Mouse (Mus musculus): ENCODE measurements at regions not wholly inside any gene's neighbourhood (a gene's known extent, or its start where the extent isn't known, plus 50 kb on each side); places are given as distances from the start of the nearest gene placed in this dataset.

GRCm38 (mm10) chr11:24396911-24397310 is 319.1 kb downstream of the Bcl11a start:
- WGBS, result 97% methylated on average over 5 of the region's 5 CpGs
- H3K4me3 ChIP-seq (replicated peaks; ENCODE audit: low read depth, low read length), result no peak overlapping the region
- H3K9ac ChIP-seq (replicated peaks; ENCODE audit: low read length), result no peak overlapping the region
- no peak for DNase-seq
- ATAC-seq (ENCODE audit: low FRiP score, low TSS enrichment), result no peak
- H3K36me3 ChIP-seq (ENCODE audit: control insufficient read depth, insufficient read depth, low read length), result no peaks in the 10 kb centered on the region
- H3K4me2 ChIP-seq (ENCODE audit: low read length), result no peak overlapping the region
- H3K9me3 ChIP-seq (ENCODE audit: control insufficient read depth, low read length), result no peaks in the 10 kb centered on the region
- H3K4me1 ChIP-seq (ENCODE audit: control insufficient read depth, insufficient read depth, low read length), result no peaks in the 10 kb centered on the region
- H3K27ac ChIP-seq (replicated peaks; ENCODE audit: low read depth, low read length), result no peak overlapping the region
- no peaks in the 10 kb centered on the region for H3K27me3 ChIP-seq (ENCODE audit: control insufficient read depth, insufficient read depth, low read length)

DNA sequence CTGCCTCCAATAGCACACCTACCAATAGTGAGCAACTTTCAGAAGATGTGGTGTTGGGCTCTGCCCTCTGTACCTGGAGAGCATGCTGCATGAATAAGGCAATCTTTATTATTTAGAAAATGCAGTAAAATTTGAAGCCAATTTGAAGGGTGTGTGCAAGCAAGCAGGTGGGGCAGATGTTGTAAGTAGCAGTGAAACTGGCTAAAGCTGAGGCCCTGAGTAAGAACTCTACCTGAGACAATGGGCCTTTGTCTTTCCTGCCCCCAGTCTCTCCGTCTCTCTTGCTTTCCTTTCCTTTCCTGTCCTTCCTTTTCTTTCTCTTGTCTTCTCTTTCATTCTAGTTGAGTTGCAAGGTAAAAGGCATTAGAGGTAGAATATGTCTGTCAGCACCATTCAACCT is 319.9 kb downstream of the Bcl11a start:
- Histone ChIP-seq H3K9me3 (ENCODE audit: control insufficient read depth, low read length) (no peaks in the 10 kb centered on the region), H3K36me3 (ENCODE audit: control insufficient read depth, insufficient read depth, low read length) (no peaks in the 10 kb centered on the region), H3K27me3 (ENCODE audit: control insufficient read depth, insufficient read depth, low read length) (no peaks in the 10 kb centered on the region), H3K4me2 (ENCODE audit: low read length) (no peak overlapping the region), H3K4me1 (ENCODE audit: control insufficient read depth, insufficient read depth, low read length) (no peaks in the 10 kb centered on the region), H3K9ac (replicated peaks; ENCODE audit: low read length) (no peak overlapping the region), H3K4me3 (replicated peaks; ENCODE audit: low read depth, low read length) (no peak overlapping the region), H3K27ac (replicated peaks; ENCODE audit: low read depth, low read length) (no peak overlapping the region)
- no peak for ATAC-seq (ENCODE audit: low FRiP score, low TSS enrichment)
- DNase-seq, result no peak
- WGBS, result 52% methylated on average over 1 of the region's 1 CpGs

DNA sequence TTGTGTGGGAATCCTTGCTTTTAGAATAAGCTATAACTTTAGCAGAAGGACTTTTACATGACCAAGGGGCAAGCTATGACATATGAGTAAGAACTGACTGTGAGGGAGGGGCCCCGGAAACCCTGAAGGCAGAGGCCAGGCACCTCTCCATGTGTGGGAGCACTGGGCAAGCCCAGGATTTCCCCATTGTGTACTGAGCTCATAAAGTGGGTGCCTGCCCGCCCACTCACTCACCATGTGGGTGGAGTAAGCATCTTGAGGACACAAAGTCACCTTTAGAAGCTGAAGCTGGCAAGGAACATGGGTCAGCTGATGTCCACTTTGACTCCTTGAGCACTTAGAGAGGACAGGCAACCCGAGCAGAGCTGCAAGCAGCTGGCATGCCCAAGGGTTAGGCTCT is 323.3 kb downstream of the Bcl11a start:
- no peak for DNase-seq
- no peaks in the 10 kb centered on the region for H3K27me3 ChIP-seq (ENCODE audit: control insufficient read depth, insufficient read depth, low read length)
- H3K9ac ChIP-seq (replicated peaks; ENCODE audit: low read length), result no peak overlapping the region
- 79% methylated on average over 3 of the region's 3 CpGs for WGBS
- no peaks in the 10 kb centered on the region for H3K36me3 ChIP-seq (ENCODE audit: control insufficient read depth, insufficient read depth, low read length)
- no peaks in the 10 kb centered on the region for H3K9me3 ChIP-seq (ENCODE audit: control insufficient read depth, low read length)
- no peak overlapping the region for H3K4me2 ChIP-seq (ENCODE audit: low read length)
- H3K4me3 ChIP-seq (replicated peaks; ENCODE audit: low read depth, low read length), result no peak overlapping the region
- H3K4me1 ChIP-seq (ENCODE audit: control insufficient read depth, insufficient read depth, low read length), result no peaks in the 10 kb centered on the region
- no peak for ATAC-seq (ENCODE audit: low FRiP score, low TSS enrichment)
- no peak overlapping the region for H3K27ac ChIP-seq (replicated peaks; ENCODE audit: low read depth, low read length)

GRCm38 (mm10) chr11:24402127-24402526 is 324.3 kb downstream of the Bcl11a start:
- DNase-seq (no peak), ATAC-seq (ENCODE audit: low FRiP score, low TSS enrichment) (no peak)
- H3K4me1 ChIP-seq (ENCODE audit: control insufficient read depth, insufficient read depth, low read length), result no peaks in the 10 kb centered on the region
- H3K4me3 ChIP-seq (replicated peaks; ENCODE audit: low read depth, low read length), result no peak overlapping the region
- H3K9ac ChIP-seq (replicated peaks; ENCODE audit: low read length), result no peak overlapping the region
- no peak overlapping the region for H3K4me2 ChIP-seq (ENCODE audit: low read length)
- H3K27ac ChIP-seq (replicated peaks; ENCODE audit: low read depth, low read length), result no peak overlapping the region
- WGBS, result 74% methylated on average over 3 of the region's 3 CpGs
- H3K36me3 ChIP-seq (ENCODE audit: control insufficient read depth, insufficient read depth, low read length), result no peaks in the 10 kb centered on the region
- no peaks in the 10 kb centered on the region for H3K9me3 ChIP-seq (ENCODE audit: control insufficient read depth, low read length)
- no peaks in the 10 kb centered on the region for H3K27me3 ChIP-seq (ENCODE audit: control insufficient read depth, insufficient read depth, low read length)

DNA sequence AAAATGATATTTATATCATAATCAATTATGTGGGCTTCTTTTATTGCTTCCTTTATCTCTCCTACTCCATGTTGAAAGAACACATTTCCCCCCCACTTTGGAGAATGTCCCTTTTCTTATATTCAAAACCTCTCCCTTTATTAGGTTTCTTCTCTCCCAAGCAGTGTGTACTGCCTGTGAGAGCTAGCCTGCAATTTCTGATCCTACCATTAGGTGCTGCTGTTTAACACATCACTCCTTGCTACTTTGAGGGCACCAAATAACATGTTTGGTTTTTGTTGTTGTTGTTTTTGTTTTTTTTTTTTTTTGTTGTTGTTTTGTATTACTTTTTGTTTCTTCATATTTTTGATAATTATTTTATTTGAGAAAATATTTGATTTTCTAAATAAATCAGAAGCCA is 336.9 kb downstream of the Bcl11a start:
- ATAC-seq (ENCODE audit: low FRiP score, low TSS enrichment) (no peak), DNase-seq (peak; percentile 42)

DNA sequence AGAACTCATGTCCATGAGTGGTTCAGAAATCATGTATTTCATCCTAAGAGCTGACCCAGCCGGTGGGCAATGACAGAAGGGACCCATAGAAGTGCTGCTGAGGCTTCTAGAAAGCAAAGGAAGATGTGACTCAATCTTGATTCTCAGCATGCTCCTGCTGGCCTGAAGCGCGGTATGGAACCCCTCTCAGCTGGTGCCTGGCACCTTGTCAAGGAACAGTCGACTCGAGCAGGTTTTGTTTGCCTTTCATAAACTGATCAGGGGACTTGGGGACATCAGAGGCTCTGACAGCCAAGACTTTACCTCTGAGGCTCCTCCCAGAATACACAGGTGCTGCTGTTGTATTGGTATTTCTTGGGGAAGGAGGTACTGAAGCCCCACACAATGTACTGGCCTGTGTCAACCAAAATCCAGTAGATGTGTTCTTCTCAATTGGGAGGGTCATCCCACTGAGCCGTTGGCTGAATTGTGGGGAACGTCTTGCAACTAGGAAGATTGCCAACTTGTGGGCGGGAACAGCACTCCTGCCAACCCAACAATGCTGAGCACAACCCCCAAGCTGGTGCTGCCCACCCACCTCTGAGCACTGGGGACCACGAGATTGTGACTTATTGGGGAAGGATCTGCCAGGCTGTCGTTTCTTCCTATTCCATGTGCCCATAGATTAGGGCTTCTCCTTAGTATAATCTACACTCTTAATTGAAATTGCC is 344.4 kb downstream of the Bcl11a start:
- Histone ChIP-seq H3K9me3 (ENCODE audit: control insufficient read depth, low read length) (peaks cover 6% of the 10 kb centered on the region; the same call in 1 of the 2 replicates), H3K36me3 (ENCODE audit: control insufficient read depth, insufficient read depth, low read length) (no peaks in the 10 kb centered on the region), H3K9ac (replicated peaks; ENCODE audit: low read length) (no peak overlapping the region), H3K4me3 (replicated peaks; ENCODE audit: low read depth, low read length) (no peak overlapping the region), H3K4me2 (ENCODE audit: low read length) (no peak overlapping the region), H3K27ac (replicated peaks; ENCODE audit: low read depth, low read length) (no peak overlapping the region), H3K4me1 (ENCODE audit: control insufficient read depth, insufficient read depth, low read length) (no peaks in the 10 kb centered on the region), H3K27me3 (ENCODE audit: control insufficient read depth, insufficient read depth, low read length) (no peaks in the 10 kb centered on the region; the same call in 1 of the 2 replicates)
- DNase-seq, result no peak
- WGBS, result 86% methylated on average over 10 of the region's 10 CpGs
- no peak for ATAC-seq (ENCODE audit: low FRiP score, low TSS enrichment)

More for the DNA sequence above, 336.9 kb downstream of the Bcl11a start:
- Histone ChIP-seq H3K27me3 (ENCODE audit: control insufficient read depth, insufficient read depth, low read length) (no peaks in the 10 kb centered on the region), H3K27ac (replicated peaks; ENCODE audit: low read depth, low read length) (no peak overlapping the region), H3K4me3 (replicated peaks; ENCODE audit: low read depth, low read length) (no peak overlapping the region), H3K9ac (replicated peaks; ENCODE audit: low read length) (no peak overlapping the region), H3K4me1 (ENCODE audit: control insufficient read depth, insufficient read depth, low read length) (no peaks in the 10 kb centered on the region), H3K4me2 (ENCODE audit: low read length) (no peak overlapping the region), H3K9me3 (ENCODE audit: control insufficient read depth, low read length) (peaks cover 8% of the 10 kb centered on the region; the same call in 1 of the 2 replicates), H3K36me3 (ENCODE audit: control insufficient read depth, insufficient read depth, low read length) (no peaks in the 10 kb centered on the region)

DNA sequence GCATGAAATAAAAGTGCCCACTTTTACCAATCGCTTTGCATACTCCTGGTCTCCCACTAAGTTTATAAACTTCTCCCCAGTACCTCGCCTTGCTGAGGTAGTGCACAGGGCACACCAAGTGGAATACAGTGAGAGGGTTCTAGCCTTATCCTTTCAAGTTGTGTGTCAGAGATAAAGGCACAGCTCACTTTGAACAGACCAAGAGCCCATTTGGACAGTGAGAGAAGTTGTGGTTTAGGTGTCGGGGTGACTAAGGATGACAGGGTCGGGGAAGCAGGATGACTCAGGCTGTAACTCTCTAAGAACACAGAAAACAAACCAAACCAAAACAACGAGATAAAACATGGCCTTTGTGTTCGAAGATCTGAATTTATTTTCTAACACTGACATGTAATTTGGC is 345.4 kb downstream of the Bcl11a start:
- ATAC-seq (ENCODE audit: low FRiP score, low TSS enrichment), result no peak
- 91% methylated on average over 6 of the region's 6 CpGs for WGBS
- H3K27ac ChIP-seq (replicated peaks; ENCODE audit: low read depth, low read length), result no peak overlapping the region

GRCm38 (mm10) chr11:24426995-24427883 is 349.4 kb downstream of the Bcl11a start:
- no peak overlapping the region for H3K9ac ChIP-seq (replicated peaks; ENCODE audit: low read length)
- WGBS, result 17% methylated on average over 5 of the region's 5 CpGs
- DNase-seq (peak; percentile 15), ATAC-seq (ENCODE audit: low FRiP score, low TSS enrichment) (no peak)
- H3K4me3 ChIP-seq (replicated peaks; ENCODE audit: low read depth, low read length), result no peak overlapping the region
- H3K9me3 ChIP-seq (ENCODE audit: control insufficient read depth, low read length), result no peaks in the 10 kb centered on the region
- no peaks in the 10 kb centered on the region; the same call in 1 of the 2 replicates for H3K4me1 ChIP-seq (ENCODE audit: control insufficient read depth, insufficient read depth, low read length)
- no peaks in the 10 kb centered on the region for H3K36me3 ChIP-seq (ENCODE audit: control insufficient read depth, insufficient read depth, low read length)
- H3K27me3 ChIP-seq (ENCODE audit: control insufficient read depth, insufficient read depth, low read length), result no peaks in the 10 kb centered on the region; the same call in 1 of the 2 replicates
- H3K4me2 ChIP-seq (ENCODE audit: low read length), result no peak overlapping the region
- H3K27ac ChIP-seq (replicated peaks; ENCODE audit: low read depth, low read length), result no peak overlapping the region

More for the DNA sequence above, 345.4 kb downstream of the Bcl11a start:
- no peaks in the 10 kb centered on the region; the same call in 1 of the 2 replicates for H3K4me1 ChIP-seq (ENCODE audit: control insufficient read depth, insufficient read depth, low read length)
- no peak for DNase-seq
- no peaks in the 10 kb centered on the region; the same call in 1 of the 2 replicates for H3K27me3 ChIP-seq (ENCODE audit: control insufficient read depth, insufficient read depth, low read length)
- no peak overlapping the region for H3K4me3 ChIP-seq (replicated peaks; ENCODE audit: low read depth, low read length)
- H3K4me2 ChIP-seq (ENCODE audit: low read length), result no peak overlapping the region
- H3K9me3 ChIP-seq (ENCODE audit: control insufficient read depth, low read length), result no peaks in the 10 kb centered on the region
- H3K36me3 ChIP-seq (ENCODE audit: control insufficient read depth, insufficient read depth, low read length), result no peaks in the 10 kb centered on the region
- H3K9ac ChIP-seq (replicated peaks; ENCODE audit: low read length), result no peak overlapping the region
